Mouse (Mus musculus): ENCODE measurements around the gene Os9.
"Not testable (repeated sequence)": the region's sequence is repeated elsewhere in the genome, so short reads cannot be mapped to it uniquely, and the experiment has no call there.

Gene Os9

GRCm38 (mm10) chr10:127063913-127064870 lies 56.7 kb downstream of the Os9 start:
- no peak for DNase-seq (ENCODE audit: low spot score in 2 of 2)

- peak; percentile 99 for DNase-seq (ENCODE audit: low spot score in 2 of 2)
These were observed 57.6 kb downstream of the Os9 start, which contains the start of gene Cdk4 for GRCm38 (mm10) chr10:127063239-127063872. Gene Cdk4 (plus strand): TSS chr10:127063534.

GRCm38 (mm10) chr10:127062503-127062902 lies 58.4 kb downstream of the Os9 start:
- DNase-seq (ENCODE audit: low spot score in 2 of 2): no peak

GRCm38 (mm10) chr10:127062101-127062500 lies 58.8 kb downstream of the Os9 start:
- not testable (repeated sequence) for DNase-seq (ENCODE audit: low spot score in 2 of 2)

- DNase-seq (ENCODE audit: low spot score in 2 of 2): no peak
These were observed 59.4 kb downstream of the Os9 start for GRCm38 (mm10) chr10:127061513-127061912.

- DNase-seq (ENCODE audit: low spot score in 2 of 2): no peak
These were observed 59.8 kb downstream of the Os9 start for GRCm38 (mm10) chr10:127061085-127061484.

- peak in 1 of 2 experiments; percentile 52 for DNase-seq (ENCODE audit: low spot score in 2 of 2)
These were observed 60.7 kb downstream of the Os9 start, which contains the start of gene March9 for GRCm38 (mm10) chr10:127059968-127060916. Gene March9 (minus strand): TSS chr10:127060184.

GRCm38 (mm10) chr10:127059174-127059967 lies 61.6 kb downstream of the Os9 start:
- DNase-seq (ENCODE audit: low spot score in 2 of 2): no peak

GRCm38 (mm10) chr10:127058708-127059107 lies 62.2 kb downstream of the Os9 start:
- DNase-seq (ENCODE audit: low spot score in 2 of 2): no peak

GRCm38 (mm10) chr10:127058161-127058560 lies 62.8 kb downstream of the Os9 start:
- DNase-seq (ENCODE audit: low spot score in 2 of 2): peak in 1 of 2 experiments; percentile 77

GRCm38 (mm10) chr10:127056490-127056889 lies 64.4 kb downstream of the Os9 start:
- no peak for DNase-seq (ENCODE audit: low spot score in 2 of 2)

GRCm38 (mm10) chr10:127055406-127055805 lies 65.5 kb downstream of the Os9 start:
- DNase-seq (ENCODE audit: low spot score in 2 of 2): no peak

GRCm38 (mm10) chr10:127054646-127055045 lies 66.3 kb downstream of the Os9 start:
- DNase-seq (ENCODE audit: low spot score in 2 of 2): no peak

- DNase-seq (ENCODE audit: low spot score in 2 of 2): no peak
These were observed 70.8 kb downstream of the Os9 start for GRCm38 (mm10) chr10:127050119-127050474.

GRCm38 (mm10) chr10:127049395-127050118 lies 71.4 kb downstream of the Os9 start:
- DNase-seq (ENCODE audit: low spot score in 2 of 2): no peak

- no peak for DNase-seq (ENCODE audit: low spot score in 2 of 2)
These were observed 72.1 kb downstream of the Os9 start for GRCm38 (mm10) chr10:127048608-127049394.

- DNase-seq (ENCODE audit: low spot score in 2 of 2): no peak
These were observed 73.0 kb downstream of the Os9 start, which contains the start of gene Cyp27b1 for GRCm38 (mm10) chr10:127047954-127048353. Gene Cyp27b1 (plus strand): TSS chr10:127048250.
